Mouse (Mus musculus) lung, postnatal 0 days (tissue): ENCODE measurements around the gene Nhp2. TPM values are rescaled to one million over a fixed set of nuclear protein-coding genes. Genes with fewer than 3 reads are reported as not detected.
A peak's percentile ranks its signal among the peaks of the same experiment; 100 is the strongest.

Source experiments
- ATAC-seq: fragments of 200-750 bp; cut with Nextera tagmentation; 2 replicates; pipeline ENCODE4 v1.8.0; 2017; ENCODE audit warnings: moderate library complexity
- DNase-seq: peaks from one replicate; pipeline ENCODE4 v3.0.0-alpha.2; 2016; ENCODE audit warnings: low spot score
- H3K27ac ChIP-seq: fragments of 300-500 bp; sonication (generic); 2 replicates; pipeline ENCODE4 v1.5.1; 2014; ENCODE audit warnings: antibody characterized with exemption, mild to moderate bottlenecking, low read length, mixed read lengths
- H3K27me3 ChIP-seq: fragments of 300-500 bp; sonication (generic); replicated peaks from 2 replicates; pipeline ENCODE4 v1.6.1; 2014; ENCODE audit warnings: low read length, mixed read lengths; ENCODE audit not compliant: insufficient read depth
- H3K36me3 ChIP-seq: fragments of 300-500 bp; sonication (generic); 2 replicates; pipeline ENCODE4 v1.6.1; 2014; ENCODE audit warnings: low read length, mixed read lengths; ENCODE audit not compliant: insufficient read depth
- H3K4me1 ChIP-seq: fragments of 300-500 bp; sonication (generic); 2 replicates; pipeline ENCODE4 v1.6.1; 2014; ENCODE audit warnings: antibody characterized with exemption, low read depth, low read length, mixed read lengths; ENCODE audit not compliant: insufficient read depth
- H3K4me2 ChIP-seq: fragments of 300-500 bp; sonication (generic); replicated peaks from 2 replicates; pipeline ENCODE4 v1.6.1; 2014; ENCODE audit warnings: low read depth, mild to moderate bottlenecking, low read length, moderate library complexity, mixed read lengths
- H3K4me3 ChIP-seq: fragments of 300-500 bp; sonication (generic); 2 replicates; pipeline ENCODE4 v1.5.1; 2014; ENCODE audit warnings: low read depth, low read length
- H3K9ac ChIP-seq: fragments of 300-500 bp; sonication (generic); replicated peaks from 2 replicates; pipeline ENCODE4 v1.6.1; 2014; ENCODE audit warnings: low read depth, mild to moderate bottlenecking
- H3K9me3 ChIP-seq: fragments of 300-500 bp; sonication (generic); 2 replicates; pipeline ENCODE4 v1.6.1; 2016; ENCODE audit warnings: low read length, mixed read lengths
- CTCF ChIP-seq: IDR thresholded peaks from 2 replicates; pipeline ENCODE4 v1.5.1; 2016; ENCODE audit warnings: antibody characterized with exemption, mild to moderate bottlenecking
- EP300 ChIP-seq: IDR thresholded peaks from 2 replicates; pipeline ENCODE4 v1.6.1; 2016; ENCODE audit warnings: antibody characterized with exemption, mild to moderate bottlenecking, control low read depth
- WGBS: fragments of 180-500 bp; shearing (Covaris S2); extraction: QIAGEN DNeasy Blood & Tissue Kit; methylation state at CpG from one replicate; pipeline ENCODE4 v1.1.7; 2014; 5-methylcytosine and 5-hydroxymethylcytosine counted together
- polyA plus RNA-seq: library from polyadenylated mRNA; unstranded; fragments of >200 nt; fragmentation: Nextera tagmentation; extraction: Ambion mirVana; gene quantifications from 2 replicates; pipeline ENCODE4 v1.2.1, GENCODE M21; 2015

The Nhp2 gene
- polyA plus RNA-seq, 1 experiment from 2014 or later, result 67.2 TPM

DNA sequence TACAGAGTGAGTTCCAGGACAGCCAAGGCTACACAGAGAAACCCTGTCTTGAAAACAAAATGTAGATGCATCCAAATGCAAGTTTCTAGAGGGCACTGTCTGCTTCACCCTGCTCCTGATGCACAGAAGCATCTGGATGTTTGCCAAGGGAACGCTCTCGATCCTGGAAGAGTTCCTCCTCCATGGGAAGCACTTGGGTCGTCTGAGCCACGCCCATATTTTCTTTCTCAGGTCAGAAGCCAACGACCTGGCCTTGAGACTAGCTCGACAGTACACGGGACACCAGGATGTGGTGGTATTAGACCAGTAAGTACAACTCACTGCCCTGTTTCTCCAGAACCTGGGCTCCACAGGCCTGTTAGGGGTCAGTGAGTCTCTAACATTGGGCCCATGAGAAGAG is 28.4 kb upstream of the Nhp2 start:
- Histone ChIP-seq H3K4me3 (no peak overlapping the region), H3K4me1 (0 out of 2 replicates have a peak, but pooled peaks cover 2% of the 10 kb centered on the region), H3K9ac (no peak overlapping the region), H3K27me3 (no peaks in the 10 kb centered on the region), H3K27ac (no peak overlapping the region), H3K36me3 (peaks cover 44% of the 10 kb centered on the region), H3K9me3 (no peaks in the 10 kb centered on the region), H3K4me2 (no peak overlapping the region)
- WGBS, result 31% methylated on average over 7 of the region's 7 CpGs
- ATAC-seq (no peak), DNase-seq (peak; percentile 31)
- TF ChIP-seq EP300, result no peak

DNA sequence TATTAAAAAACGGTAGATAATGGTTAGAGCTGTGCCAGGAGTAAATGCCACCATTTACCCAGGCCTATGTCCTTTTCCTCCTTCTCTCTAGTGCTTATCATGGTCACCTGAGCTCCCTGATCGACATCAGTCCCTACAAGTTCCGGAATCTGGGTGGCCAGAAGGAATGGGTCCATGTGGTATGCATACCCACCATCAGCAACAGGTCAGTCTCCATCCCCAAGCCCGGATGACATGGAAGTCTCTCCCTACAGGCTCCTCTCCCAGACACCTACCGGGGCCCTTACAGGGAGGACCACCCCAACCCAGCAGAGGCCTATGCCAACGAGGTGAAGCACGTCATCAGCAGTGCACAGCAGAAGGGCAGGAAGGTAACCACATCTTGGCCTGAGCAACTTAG is 27.6 kb upstream of the Nhp2 start:
- Histone ChIP-seq H3K4me3 (no peak overlapping the region), H3K27me3 (no peaks in the 10 kb centered on the region), H3K36me3 (peaks cover 50% of the 10 kb centered on the region), H3K4me1 (0 out of 2 replicates have a peak, but pooled peaks cover 2% of the 10 kb centered on the region), H3K27ac (no peak overlapping the region), H3K4me2 (no peak overlapping the region), H3K9ac (no peak overlapping the region), H3K9me3 (no peaks in the 10 kb centered on the region)
- no peak for ATAC-seq
- WGBS, result 92% methylated on average over 7 of the region's 7 CpGs
- TF ChIP-seq CTCF (no peak), EP300 (no peak)
- no peak for DNase-seq

DNA sequence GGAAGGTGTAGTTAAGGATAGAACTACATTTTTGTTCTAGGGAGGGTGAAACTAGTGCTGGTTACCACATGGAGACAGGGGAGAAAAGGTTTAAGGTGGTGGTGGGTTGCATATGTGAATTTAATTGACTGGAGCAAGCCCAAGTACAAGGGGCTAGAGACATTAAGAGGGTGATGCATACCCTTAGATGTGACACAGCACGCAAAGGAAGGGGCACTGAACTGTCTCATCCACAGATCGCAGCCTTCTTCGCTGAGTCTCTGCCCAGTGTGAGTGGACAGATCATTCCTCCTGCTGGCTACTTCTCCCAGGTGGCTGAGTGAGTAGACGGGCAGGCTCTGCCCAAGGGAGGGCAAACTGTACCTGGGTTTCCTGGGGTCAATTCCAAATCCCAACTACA is 26.2 kb upstream of the Nhp2 start:
- DNase-seq (no peak), ATAC-seq (no peak)
- no peak overlapping the region for H3K9ac ChIP-seq
- no peaks in the 10 kb centered on the region for H3K27me3 ChIP-seq
- H3K4me2 ChIP-seq, result no peak overlapping the region
- no peak overlapping the region for H3K27ac ChIP-seq
- TF ChIP-seq CTCF (no peak), EP300 (no peak)
- no peak overlapping the region for H3K4me3 ChIP-seq
- 97% methylated on average over 4 of the region's 4 CpGs for WGBS
- H3K4me1 ChIP-seq, result 0 out of 2 replicates have a peak, but pooled peaks cover 2% of the 10 kb centered on the region
- H3K9me3 ChIP-seq, result no peaks in the 10 kb centered on the region
- peaks cover 46% of the 10 kb centered on the region for H3K36me3 ChIP-seq

DNA sequence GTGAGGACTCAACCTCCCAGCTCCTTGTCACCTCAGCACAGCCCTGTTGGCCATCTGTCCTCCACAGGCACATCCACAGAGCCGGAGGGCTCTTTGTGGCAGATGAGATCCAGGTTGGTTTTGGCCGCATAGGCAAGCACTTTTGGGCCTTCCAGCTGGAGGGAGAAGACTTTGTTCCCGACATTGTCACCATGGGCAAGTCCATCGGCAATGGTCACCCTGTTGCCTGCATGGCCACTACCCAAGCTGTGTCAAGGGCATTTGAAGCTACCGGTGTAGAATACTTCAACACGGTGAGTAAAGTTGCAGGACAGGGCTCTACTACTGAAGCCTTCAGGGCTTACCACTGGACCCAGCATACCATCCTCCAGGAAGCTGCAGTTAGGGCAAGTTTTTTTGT is 25.7 kb upstream of the Nhp2 start:
- no peak for DNase-seq
- no peaks in the 10 kb centered on the region for H3K27me3 ChIP-seq
- H3K9ac ChIP-seq, result no peak overlapping the region
- no peak overlapping the region for H3K4me3 ChIP-seq
- no peak overlapping the region for H3K4me2 ChIP-seq
- H3K36me3 ChIP-seq, result peaks cover 49% of the 10 kb centered on the region
- H3K4me1 ChIP-seq, result 0 out of 2 replicates have a peak, but pooled peaks cover 2% of the 10 kb centered on the region
- no peak for ATAC-seq
- WGBS, result 89% methylated on average over 6 of the region's 6 CpGs
- TF ChIP-seq EP300 (no peak), CTCF (no peak)
- no peaks in the 10 kb centered on the region for H3K9me3 ChIP-seq
- H3K27ac ChIP-seq, result no peak overlapping the region

DNA sequence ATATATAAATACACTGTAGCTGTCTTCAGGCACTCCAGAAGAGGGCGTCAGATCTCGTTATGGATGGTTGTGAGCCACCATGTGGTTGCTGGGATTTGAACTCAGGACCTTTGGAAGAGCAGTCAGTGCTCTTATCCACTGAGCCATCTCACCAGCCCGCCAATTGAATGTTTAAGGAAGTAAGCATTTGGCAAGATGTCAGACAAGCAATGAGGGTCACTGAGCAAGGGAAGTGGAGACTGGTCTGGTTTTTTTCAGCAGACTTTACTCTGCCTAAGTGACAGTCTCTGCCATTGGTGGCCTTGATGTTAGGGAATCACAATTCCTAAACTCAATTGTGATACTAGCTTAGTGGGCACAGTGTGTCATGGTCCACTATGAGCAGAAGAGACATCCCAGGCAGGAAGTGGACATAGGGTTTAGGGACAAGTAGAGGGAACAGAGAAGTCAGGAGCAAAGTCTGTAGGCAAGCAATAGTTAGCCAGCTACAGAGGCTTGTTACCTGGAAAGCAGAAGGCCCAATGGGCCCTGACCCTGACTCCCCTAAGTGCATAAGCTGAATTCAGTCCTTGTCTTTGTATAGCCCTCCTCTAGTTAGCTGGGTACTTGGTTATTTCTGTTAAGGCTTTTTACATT is 24.7 kb upstream of the Nhp2 start:
- no peak overlapping the region for H3K4me3 ChIP-seq
- 0 out of 2 replicates have a peak, but pooled peaks cover 2% of the 10 kb centered on the region for H3K4me1 ChIP-seq
- H3K36me3 ChIP-seq, result peaks cover 56% of the 10 kb centered on the region
- no peaks in the 10 kb centered on the region for H3K27me3 ChIP-seq
- H3K27ac ChIP-seq, result no peak overlapping the region
- DNase-seq, result no peak
- no peaks in the 10 kb centered on the region for H3K9me3 ChIP-seq
- no peak for TF ChIP-seq CTCF
- TF ChIP-seq EP300, result no peak
- H3K4me2 ChIP-seq, result no peak overlapping the region
- no peak overlapping the region for H3K9ac ChIP-seq
- 44% methylated on average over 3 of the region's 3 CpGs for WGBS
- ATAC-seq, result no peak

DNA sequence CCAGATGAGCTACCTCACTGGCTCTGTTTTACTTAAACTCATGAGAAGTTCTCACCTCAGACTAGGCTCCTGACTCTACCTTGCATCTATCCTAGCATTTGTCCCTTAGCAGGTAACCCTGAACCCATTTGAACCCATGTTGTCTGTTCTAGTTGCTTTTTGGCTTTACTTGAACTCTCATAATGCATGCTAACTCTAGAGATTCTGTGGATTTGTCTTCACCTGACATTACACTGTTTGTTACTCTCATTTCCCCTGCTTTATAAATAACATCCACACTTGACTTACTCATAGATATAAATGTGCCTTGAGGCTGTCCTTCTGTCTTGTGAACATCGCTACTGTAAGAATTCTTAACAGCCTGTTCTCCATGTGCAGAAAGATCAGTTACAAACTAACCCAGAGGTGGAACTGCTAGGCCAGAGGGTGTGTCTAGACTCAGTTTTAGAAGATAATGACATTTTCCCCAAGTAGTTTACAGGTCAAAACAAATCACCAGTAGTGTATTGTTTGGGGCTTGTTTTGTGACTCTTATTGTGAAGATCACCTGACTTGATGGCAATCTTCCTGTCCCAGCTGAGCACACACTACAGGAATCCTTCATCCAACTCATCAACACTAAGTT is 24.0 kb upstream of the Nhp2 start:
- no peak for ATAC-seq
- TF ChIP-seq EP300, result no peak
- 92% methylated on average over 1 of the region's 1 CpGs for WGBS

More for the DNA sequence above, 24.0 kb upstream of the Nhp2 start:
- no peak for DNase-seq
- Histone ChIP-seq H3K27me3 (no peaks in the 10 kb centered on the region), H3K27ac (no peak overlapping the region), H3K4me2 (no peak overlapping the region), H3K9ac (no peak overlapping the region), H3K4me3 (no peak overlapping the region), H3K4me1 (0 out of 2 replicates have a peak, but pooled peaks cover 2% of the 10 kb centered on the region), H3K36me3 (peaks cover 56% of the 10 kb centered on the region), H3K9me3 (no peaks in the 10 kb centered on the region)
